Mouse (Mus musculus) frontal cortex, postnatal 36 days (tissue): Measurements from ENCODE around the gene Ryr2.

Source experiments
- DNase-seq, 2 experiments: peaks; one replicate each; pipeline ENCODE4 v3.0.0; 2022; ENCODE audit warnings: low spot score in 2 of 2

Gene Ryr2

DNA sequence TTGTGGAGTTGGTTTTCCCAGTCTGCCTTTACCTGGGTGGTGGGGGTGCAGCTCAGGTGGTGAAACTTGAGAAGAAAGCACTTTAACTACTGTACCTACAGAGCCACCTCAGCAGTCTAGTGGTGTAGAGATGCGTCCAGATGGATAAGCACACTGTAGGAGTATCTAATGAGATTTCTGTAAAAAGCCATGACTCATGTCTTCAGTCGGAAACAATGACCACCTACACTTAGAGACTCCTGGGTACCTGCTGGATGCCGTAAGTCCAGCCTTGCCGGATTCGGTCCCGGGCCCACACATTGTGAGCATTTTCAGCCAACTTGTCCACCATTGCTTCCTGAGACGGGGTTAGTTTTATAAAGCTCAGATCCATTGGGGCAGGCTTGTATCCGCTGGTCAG, 334.6 kb downstream of the Ryr2 start:
- DNase-seq: no peak

DNA sequence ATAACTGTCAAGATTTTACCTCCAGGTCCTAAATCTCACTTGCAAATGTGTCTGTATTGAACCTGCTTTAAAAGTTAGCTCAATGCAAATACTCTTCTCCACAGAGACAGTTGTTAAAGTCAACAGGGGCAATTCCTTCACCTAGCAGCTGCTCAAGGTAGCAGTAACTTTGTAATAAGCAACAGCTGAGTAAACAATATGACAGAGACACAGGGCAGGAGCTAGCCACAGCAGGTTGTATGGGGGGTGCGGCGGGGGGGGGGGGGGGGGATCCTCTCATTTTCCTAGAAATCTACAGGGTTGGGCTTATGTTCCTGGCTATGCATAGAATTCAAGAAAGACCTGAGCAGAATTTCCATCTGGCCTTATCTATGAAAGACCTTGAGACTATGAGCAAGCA, 339.8 kb downstream of the Ryr2 start:
- DNase-seq: no peak

DNA sequence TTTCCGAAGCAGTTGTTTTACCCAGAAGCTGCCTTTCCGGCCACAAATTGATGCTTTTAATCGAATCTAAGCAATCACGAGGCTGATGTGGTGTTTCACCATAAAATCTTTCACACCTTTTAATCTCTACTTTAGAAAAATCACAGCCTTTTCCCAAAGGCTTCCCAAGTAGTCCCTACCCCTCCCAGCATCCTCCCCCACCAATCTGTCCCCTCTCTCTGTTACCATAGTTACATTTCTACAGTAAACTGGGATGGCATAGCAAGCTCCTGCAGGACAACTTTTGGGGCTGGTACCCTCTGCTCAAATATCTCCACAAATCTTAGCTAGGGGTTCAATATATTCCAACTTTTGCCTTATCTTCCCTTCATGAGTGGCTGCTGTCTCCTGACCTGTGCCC, 342.8 kb downstream of the Ryr2 start:
- DNase-seq: peak; percentile 21 to 57

DNA sequence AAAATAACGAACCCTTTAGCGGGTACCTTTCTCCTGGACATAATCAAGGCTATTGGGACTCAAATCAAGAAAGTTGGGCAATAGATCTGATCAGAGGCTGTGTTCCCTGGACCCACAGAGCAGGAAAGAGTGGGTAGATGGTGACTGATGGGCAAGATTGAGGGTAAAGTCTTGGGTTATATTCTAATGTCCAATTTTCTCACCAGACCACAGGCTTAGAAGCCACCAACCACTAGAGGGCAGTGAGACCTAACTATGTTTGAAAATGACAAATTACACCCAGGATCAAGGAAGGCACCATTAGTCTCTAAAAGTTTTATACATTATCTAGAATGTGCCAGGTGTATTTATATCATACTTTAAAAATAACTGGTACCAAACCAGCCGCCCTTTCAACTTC, 343.6 kb downstream of the Ryr2 start:
- peak; percentile 30 to 67 for DNase-seq

DNA sequence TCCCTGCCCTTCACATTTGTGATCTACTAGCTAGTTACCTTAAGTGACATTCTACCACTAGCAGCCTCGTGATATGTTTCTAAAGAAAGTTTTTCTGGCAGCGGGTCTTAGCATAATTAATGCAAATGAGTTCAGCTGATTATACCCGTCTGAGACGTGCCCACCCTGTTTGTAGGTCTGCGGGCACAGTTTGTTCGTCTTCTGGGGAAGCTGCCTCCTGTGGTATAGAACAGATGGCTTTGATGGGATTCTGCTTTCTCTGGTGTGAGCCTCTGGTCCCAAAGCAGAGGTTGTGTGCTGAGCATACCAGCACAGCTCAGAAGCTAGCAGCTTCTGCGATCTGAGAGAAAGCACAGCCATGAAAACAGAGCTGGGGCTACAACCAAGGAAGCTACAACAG, 348.9 kb downstream of the Ryr2 start:
- DNase-seq: peak in 1 of 2 experiments; percentile 42

DNA sequence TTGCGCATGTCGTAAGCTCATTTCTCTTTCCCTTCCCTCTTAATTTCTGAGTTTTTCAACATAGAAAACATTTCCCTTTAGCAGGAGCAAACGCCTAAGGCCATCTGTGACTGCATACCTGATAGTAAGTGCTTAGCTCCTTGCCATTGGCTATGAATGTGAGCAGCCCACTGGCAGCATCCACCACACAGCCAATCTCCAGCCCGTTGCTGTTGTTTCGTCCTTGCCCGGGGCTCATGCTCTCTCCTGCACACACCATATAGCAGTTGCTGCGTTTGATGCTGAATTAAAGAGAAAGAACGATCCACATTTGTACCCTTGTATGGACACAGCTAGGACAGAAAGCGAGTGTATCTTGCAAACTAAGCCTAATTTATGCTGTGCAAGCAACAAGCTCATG, 361.3 kb downstream of the Ryr2 start:
- no peak for DNase-seq

DNA sequence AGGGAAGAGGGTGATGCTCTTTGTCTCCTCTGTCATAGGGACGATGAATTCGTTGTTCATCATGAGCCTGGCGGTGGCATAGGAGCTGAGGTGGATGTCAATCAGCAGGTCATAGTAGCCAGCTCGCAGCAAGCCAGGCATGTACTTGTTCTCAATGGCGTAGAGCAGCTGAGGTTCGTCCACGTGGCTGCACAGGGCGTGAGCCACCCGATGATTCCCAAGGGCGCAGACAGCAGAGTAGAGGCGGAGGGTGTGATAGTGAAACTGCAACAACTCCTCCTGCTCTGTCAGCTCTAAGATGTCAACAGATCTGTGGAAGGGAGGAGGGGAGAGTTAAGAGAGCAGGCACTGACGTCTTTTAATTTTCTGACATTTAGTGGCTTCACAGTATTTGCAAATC, 368.5 kb downstream of the Ryr2 start:
- DNase-seq: peak in 1 of 2 experiments; percentile 27

DNA sequence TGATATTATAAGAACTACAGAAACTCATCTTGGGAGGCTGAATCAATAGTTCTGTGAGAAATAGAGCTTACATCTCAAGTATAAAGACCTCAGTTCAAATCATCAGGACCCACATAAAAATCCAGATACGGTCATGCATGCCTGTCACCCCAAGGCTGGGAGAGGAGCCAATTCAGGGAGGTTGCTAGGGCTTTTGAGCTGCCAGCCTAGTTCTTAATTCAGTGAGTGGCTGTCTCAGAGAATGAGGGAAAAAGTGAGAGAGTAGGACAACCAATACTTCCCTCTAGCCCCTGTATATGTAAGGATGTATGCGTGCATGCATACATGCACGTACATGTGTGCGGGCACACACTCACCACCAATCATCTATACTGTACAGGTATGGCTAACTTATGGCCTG, 390.5 kb downstream of the Ryr2 start:
- no peak for DNase-seq

DNA sequence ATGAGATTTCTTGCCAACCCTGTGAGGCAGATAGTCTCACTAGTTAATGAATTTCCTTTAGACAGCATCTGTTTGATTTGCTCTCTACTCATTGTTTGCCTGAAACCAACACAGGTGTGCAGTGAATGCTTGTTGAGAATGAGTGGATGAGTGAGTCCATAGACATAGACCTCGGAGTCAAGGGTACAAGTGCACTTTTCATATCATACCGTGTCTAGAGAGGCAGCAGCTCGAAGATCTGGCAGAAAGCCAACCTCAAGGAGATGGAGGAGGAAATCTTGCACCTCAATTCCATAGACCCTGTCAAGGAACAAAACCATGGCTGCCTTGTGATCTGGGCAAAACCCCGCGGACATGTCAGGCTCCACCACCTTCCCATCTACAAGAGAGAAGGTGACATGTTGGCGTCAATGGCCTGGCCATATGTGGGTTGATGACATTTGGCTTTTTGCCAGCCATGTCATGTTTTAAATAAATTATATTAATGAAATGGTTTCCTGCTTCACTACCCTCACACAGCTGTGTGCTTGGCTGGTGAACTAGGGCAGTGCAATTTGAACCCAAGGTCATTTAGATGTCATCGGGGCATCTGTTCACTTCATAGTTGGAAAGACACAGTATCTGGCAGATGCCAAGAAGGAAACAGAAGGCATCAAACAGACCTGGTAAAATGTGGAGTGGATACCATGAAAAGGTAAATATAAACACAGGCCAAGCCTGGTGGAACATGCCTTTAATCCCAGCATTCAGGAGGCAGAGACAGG, 396.9 kb downstream of the Ryr2 start:
- DNase-seq: no peak

DNA sequence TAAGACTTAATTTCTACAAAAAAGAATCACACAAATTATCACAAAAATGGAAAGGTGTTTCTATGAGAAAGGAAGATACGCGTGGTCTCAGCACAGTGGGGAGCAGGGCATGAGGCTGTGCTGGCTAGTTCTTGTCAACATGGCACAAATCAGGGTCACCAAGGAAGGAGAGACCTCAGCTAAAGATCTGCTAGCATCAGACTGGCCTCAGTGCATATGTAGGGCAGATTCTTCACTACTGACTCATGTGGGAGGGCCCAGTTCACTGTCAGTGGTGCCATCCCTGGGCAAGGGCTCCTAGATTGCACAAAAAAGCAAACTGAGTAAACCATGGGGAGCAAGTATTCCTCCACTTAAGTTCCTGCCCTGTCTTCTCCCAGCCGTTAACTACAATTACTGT, 405.0 kb downstream of the Ryr2 start:
- no peak for DNase-seq

DNA sequence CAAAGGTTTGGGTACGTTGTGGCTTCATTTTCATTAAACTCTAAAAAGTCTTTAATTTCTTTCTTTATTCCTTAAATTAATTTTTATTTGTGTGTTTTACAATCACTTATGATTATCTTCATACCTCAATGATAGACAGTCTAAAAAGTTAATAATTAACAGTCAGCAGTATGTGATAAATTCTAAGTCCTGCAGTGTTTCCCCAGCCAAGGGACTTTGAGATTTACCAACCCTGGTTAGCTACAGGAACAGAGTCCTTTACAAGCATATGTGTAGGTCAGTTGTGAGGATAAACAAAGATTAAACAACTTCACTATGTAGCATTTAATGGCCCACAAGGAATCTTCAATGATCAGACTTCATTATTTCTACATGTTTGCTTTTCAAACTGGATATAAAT, 410.2 kb downstream of the Ryr2 start:
- DNase-seq: no peak

DNA sequence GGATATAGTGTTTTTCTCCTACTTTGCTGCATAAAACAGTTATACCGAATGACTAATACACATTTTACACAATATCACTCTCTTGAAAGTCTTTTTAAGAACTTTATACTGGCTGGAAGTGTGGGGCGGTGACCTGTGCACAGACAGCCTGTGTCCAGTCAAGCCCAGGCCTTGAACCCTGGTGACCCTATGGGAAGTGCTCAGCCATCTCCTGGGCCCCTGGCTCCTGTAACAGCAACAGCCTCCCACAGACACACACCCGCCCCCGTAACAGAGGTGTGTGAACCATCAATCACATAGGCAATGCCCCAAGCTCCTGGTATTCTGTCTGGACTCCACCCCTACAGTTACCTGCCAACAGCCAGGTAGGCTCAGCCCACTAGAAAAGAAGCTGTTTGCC, 424.9 kb downstream of the Ryr2 start:
- DNase-seq: no peak

DNA sequence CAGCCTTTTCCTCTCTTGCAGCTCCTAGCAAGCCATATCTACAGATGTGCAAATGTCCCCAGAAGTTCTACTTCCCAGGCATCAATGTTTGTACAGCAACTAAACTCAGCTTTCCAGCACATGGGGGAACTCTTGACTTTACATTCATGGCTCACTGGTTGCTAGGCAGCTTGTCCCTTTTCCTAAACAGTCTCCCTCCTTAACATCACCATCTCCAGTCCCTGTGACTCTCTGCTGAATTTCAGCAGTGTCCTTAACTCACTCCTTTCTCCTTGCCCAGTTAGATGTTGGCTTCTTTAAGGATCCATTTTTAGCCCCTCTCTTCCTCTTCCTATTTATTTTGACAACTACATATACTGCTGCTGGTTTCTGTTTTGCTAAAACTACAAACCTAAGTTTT, 443.9 kb downstream of the Ryr2 start:
- DNase-seq: peak in 1 of 2 experiments; percentile 20

DNA sequence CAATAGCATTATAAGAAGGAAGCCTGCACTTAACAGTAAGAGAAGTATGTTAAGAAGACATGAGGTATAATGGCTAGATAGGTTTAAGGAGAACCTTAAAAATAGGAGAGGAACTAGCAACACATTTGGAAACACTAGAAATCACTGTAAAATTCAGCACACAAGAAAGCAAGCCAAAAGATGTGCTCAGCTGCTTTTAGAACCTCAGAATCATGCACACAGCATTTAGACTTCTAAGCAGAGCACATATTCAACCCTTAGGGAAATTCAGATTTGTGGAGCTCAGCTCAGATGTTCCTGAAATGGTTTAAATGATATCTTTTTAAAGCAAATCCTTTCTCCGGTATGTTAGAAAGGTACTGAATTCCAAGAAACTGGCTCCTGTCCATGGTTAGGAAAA, 461.9 kb downstream of the Ryr2 start:
- DNase-seq: peak in 1 of 2 experiments; percentile 21

DNA sequence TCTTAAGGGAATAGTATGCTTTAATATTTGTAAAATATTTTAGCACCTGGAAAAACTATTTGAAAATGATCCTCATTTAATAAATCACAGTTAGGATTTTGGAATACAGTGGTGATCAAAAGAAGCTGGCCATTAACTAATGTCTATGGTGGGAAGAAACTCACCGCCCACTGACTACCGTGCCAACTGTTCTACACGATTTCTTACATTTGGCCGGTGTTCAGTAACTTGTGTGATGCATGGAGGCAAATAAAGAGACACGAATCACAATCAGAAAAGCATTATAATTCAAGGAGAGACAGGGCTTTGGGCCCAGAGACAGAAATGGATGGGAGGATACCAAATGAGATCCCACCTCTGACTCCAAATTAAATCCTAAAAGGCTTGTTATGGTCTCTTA, 470.4 kb downstream of the Ryr2 start:
- DNase-seq: peak; percentile 26 to 28

DNA sequence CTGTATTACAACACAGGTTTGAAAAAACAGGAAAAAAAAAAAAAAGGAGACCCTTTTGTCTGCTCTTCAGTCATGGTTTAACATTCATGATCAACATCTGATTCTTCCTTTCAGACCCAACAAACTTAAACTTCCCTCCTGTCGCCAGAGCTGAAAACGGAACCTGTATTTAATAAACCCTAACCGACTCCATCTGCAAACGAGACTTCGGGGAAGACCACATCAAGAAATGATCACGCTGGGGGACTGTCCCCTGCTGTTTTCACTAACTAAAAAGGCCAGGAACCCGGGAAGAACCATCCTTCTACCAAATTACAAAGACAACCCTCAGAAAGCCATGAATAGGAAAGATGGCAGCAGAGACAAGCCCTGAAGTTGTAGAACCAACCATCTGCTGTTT, 482.2 kb downstream of the Ryr2 start:
- DNase-seq: no peak

DNA sequence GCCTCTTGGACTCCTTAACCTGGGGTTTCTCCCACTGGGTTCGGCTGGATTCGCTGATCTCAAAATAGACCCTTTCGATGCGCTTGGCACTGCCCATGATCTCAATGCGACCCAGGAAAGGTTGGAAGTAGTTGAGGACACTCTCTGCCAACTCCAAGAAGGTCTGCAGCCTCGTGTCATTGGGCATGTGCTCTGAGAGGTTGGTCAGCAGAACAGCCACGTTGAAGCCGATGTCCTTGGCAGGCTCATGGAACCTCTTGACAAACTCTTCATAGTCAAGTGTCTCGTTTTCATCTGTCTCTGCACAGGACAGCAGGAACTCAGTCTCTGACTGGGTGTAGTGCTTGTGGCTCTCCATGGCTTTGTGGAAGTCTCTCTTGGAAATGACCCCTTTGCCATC, 511.3 kb downstream of the Ryr2 start:
- no peak for DNase-seq

DNA sequence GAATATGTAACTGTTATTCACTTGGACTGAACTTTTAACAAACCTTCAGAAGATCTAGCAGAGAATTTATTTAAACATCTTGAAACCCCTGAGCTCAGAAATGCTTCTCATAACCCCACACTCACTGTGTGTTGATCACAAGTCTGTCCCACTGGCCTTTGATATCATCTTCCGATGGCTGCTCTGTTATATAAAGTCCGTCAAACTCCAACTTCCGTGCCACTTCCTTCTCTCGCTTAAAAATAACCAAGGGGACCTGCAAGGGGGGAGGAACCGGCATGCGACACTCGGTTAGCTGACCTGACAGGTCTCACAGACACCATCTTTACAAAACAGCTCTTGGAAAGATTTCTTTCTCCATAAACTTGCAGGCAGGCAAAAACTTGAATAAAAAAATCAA, 521.5 kb downstream of the Ryr2 start:
- no peak for DNase-seq

DNA sequence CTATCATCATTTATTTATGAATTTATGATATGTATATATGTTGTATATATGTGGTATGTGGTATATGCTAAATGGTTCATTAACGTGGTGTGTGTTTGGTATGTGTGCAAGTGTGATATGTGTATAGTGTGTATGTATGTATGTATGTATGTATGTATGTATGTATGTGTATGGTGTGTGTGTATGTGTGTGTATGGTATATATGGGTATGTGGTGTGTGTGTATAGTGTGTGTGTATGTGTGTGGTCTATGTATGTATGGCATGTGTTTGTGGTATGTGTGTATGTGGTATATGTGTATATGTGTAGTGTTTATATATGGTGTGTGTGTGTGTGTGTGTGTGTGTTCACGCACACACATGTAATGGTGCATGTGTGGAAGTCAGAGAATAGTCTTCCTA, 534.2 kb downstream of the Ryr2 start:
- DNase-seq: no peak

DNA sequence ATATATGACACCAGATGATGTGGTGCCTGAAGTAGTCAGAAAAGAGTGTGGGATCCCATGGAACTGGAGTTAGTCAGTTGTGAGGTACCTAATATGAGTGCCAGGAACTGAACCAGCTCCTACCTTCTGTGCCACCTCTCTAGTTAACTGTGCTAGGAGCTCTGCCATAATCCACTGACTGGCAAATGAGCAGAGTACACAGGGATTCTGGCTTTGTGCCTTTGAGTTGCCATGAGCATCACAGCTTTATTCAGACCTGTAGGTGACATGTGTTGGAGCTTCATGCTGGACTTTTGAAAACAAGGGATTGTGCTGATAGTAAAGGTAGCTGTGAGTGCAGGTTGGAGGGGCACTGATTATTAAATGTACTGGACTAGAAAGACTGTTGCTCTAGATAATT, 539.4 kb downstream of the Ryr2 start:
- no peak for DNase-seq

DNA sequence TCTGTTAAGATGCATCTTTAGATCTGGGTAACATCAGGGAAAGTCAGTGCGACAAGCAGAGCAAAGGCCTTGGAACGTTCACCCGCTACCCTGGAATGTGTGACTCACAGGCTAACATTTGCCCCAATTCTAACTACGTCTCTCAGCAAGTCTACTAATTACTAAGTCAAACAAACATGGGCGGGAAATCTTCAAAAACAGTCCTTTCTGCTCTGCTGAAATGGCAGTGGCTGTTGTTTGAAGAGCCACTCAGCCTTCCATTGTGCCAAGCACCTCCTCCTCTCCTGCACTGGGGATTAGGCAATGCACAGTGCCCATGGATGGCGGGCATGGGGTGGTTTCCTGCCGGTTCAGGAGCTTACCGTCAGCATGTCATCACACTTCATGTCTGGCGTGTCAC, 540.3 kb downstream of the Ryr2 start:
- DNase-seq: no peak

DNA sequence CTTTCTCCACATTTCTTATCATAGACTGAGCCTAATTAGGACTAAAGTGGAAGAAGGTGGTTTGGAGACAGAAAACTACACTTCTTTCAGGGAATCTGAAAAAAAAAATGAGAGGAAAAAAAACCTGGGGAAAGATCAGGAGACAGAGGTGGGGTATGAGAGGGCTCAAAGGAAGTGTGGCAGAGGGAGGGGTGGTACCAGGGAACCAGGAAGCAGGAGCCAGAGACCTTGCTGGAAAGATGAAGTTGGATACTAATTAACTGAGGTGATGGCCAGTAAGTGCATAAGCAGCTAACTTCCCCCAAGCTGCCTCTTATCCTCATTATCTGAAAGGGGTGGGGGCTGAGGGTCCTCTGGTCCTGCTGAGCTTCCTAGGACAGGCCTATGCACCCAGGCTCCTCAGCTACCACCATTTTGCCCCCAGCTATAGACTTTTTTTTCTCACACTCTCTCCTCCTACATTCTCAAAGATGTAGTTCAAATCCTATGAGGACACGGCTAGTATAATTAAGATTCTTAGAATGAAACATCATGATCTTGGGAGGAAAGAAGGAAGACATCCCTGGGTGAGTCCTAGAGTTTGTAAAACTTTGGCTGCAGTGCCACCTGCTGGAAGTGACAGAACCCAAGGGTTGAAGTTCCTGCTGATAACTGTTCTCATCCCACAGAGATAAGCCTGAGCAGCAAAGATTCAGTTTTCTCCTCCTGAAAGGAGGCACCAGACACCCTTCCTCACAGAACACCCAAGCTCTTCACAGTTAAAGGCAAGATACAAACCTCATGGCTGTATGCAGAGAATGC, 543.3 kb downstream of the Ryr2 start:
- DNase-seq: peak; percentile 64 to 86

DNA sequence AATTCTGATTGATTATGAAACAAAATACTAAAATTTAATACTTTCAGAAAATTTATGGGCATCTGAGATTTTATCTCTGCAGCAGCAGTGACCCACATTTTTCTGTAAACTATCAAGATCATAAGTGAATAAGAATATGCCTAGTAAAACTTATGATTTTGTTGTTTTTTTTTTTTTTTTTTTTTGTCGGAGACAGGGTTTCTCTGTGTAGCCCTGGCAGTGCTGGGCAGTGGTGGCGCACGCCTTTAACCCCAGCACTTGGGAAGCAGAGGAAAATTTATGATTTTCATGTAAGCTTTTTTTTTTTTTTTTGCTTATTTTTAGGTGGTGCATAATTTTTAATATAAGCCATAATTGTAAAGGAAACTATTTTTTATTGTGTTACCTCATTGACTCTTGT, 557.1 kb downstream of the Ryr2 start:
- DNase-seq: no peak
